Mouse (Mus musculus) testis, adult 2 months (tissue): ENCODE data around the gene Fam222b.

Experiments
- CTCF ChIP-seq: fragments of 200-500 bp; IDR thresholded peaks from 2 replicates; pipeline ENCODE4 v1.5.1; 2012; ENCODE audit warnings: low read depth, mild to moderate bottlenecking, inconsistent platforms, low read length, moderate library complexity; ENCODE audit not compliant: control insufficient read depth, insufficient read depth, insufficient replicate concordance
- POLR2A ChIP-seq: fragments of 200-500 bp; IDR thresholded peaks from 2 replicates; pipeline ENCODE4 v1.6.1; 2012; ENCODE audit warnings: low read depth, mild to moderate bottlenecking, inconsistent platforms, low read length, moderate library complexity; ENCODE audit not compliant: control insufficient read depth

GRCm38 (mm10) chr11:78134344-78134743, 39.9 kb downstream of the Fam222b start:
- TF ChIP-seq CTCF (no peak), POLR2A (no peak)
